Mouse (Mus musculus): ENCODE results near the gene Pakap. TPM values are rescaled to one million over a fixed set of nuclear protein-coding genes. Genes with fewer than 3 reads are reported as not detected.
A peak's percentile ranks its signal among the peaks of the same experiment; 100 is the strongest.

Pakap gene
- polyA plus RNA-seq, 1 experiment, result 6.3 TPM

- H3K27me3 ChIP-seq (ENCODE audit: control insufficient read depth, insufficient read depth, low read length), result no peaks in the 10 kb centered on the region
- H3K27ac ChIP-seq (ENCODE audit: insufficient read depth, low read length), result no peak overlapping the region
- H3K4me3 ChIP-seq (replicated peaks; ENCODE audit: insufficient read depth, low read depth, low read length), result no peak overlapping the region
- no peak for DNase-seq
- TF ChIP-seq CTCF (IDR thresholded peaks at IDR 0.05; ENCODE audit: borderline replicate concordance, insufficient read depth, low read depth, low read length) (no peak), POLR2A (IDR thresholded peaks at IDR 0.05; ENCODE audit: borderline replicate concordance, insufficient read depth, low read length) (no peak)
- WGBS, result 78% methylated on average over 4 of the region's 4 CpGs
- no peaks in the 10 kb centered on the region for H3K4me1 ChIP-seq (ENCODE audit: control insufficient read depth, insufficient read depth, low read length)
Measured at GRCm38 (mm10) chr4:57834141-57834540, 266.2 kb downstream of the Pakap start.

- Histone ChIP-seq H3K27ac (ENCODE audit: insufficient read depth, low read length) (no peak overlapping the region), H3K27me3 (ENCODE audit: control insufficient read depth, insufficient read depth, low read length) (no peaks in the 10 kb centered on the region), H3K4me3 (replicated peaks; ENCODE audit: insufficient read depth, low read depth, low read length) (no peak overlapping the region), H3K4me1 (ENCODE audit: control insufficient read depth, insufficient read depth, low read length) (no peaks in the 10 kb centered on the region)
- TF ChIP-seq CTCF (IDR thresholded peaks at IDR 0.05; ENCODE audit: borderline replicate concordance, insufficient read depth, low read depth, low read length) (no peak), POLR2A (IDR thresholded peaks at IDR 0.05; ENCODE audit: borderline replicate concordance, insufficient read depth, low read length) (no peak)
- no peak for DNase-seq
- WGBS, result 82% methylated on average over 9 of the region's 9 CpGs
Measured at GRCm38 (mm10) chr4:57837089-57837488, 269.1 kb downstream of the Pakap start.

- DNase-seq, result no peak
- no peak overlapping the region for H3K4me3 ChIP-seq (replicated peaks; ENCODE audit: insufficient read depth, low read depth, low read length)
- no peak overlapping the region for H3K27ac ChIP-seq (ENCODE audit: insufficient read depth, low read length)
- 78% methylated on average over 4 of the region's 4 CpGs for WGBS
- no peaks in the 10 kb centered on the region for H3K27me3 ChIP-seq (ENCODE audit: control insufficient read depth, insufficient read depth, low read length)
- H3K4me1 ChIP-seq (ENCODE audit: control insufficient read depth, insufficient read depth, low read length), result no peaks in the 10 kb centered on the region
- TF ChIP-seq CTCF (IDR thresholded peaks at IDR 0.05; ENCODE audit: borderline replicate concordance, insufficient read depth, low read depth, low read length), result no peak
- TF ChIP-seq POLR2A (IDR thresholded peaks at IDR 0.05; ENCODE audit: borderline replicate concordance, insufficient read depth, low read length), result no peak
Measured at GRCm38 (mm10) chr4:57839343-57839742, 271.4 kb downstream of the Pakap start.

GRCm38 (mm10) chr4:57841911-57842310 lies 273.9 kb downstream of the Pakap start:
- TF ChIP-seq POLR2A (IDR thresholded peaks at IDR 0.05; ENCODE audit: borderline replicate concordance, insufficient read depth, low read length) (no peak), CTCF (IDR thresholded peaks at IDR 0.05; ENCODE audit: borderline replicate concordance, insufficient read depth, low read depth, low read length) (no peak)
- no peak for DNase-seq

GRCm38 (mm10) chr4:57842472-57843305 lies 274.7 kb downstream of the Pakap start:
- H3K27ac ChIP-seq (ENCODE audit: insufficient read depth, low read length), result no peak overlapping the region
- H3K27me3 ChIP-seq (ENCODE audit: control insufficient read depth, insufficient read depth, low read length), result no peaks in the 10 kb centered on the region
- TF ChIP-seq POLR2A (IDR thresholded peaks at IDR 0.05; ENCODE audit: borderline replicate concordance, insufficient read depth, low read length) (no peak), CTCF (IDR thresholded peaks at IDR 0.05; ENCODE audit: borderline replicate concordance, insufficient read depth, low read depth, low read length) (no peak)
- no peak overlapping the region for H3K4me3 ChIP-seq (replicated peaks; ENCODE audit: insufficient read depth, low read depth, low read length)
- DNase-seq, result no peak
- no peaks in the 10 kb centered on the region for H3K4me1 ChIP-seq (ENCODE audit: control insufficient read depth, insufficient read depth, low read length)
- 78% methylated on average over 11 of the region's 11 CpGs for WGBS

More at GRCm38 (mm10) chr4:57841911-57842310, 273.9 kb downstream of the Pakap start:
- Histone ChIP-seq H3K27ac (ENCODE audit: insufficient read depth, low read length) (no peak overlapping the region), H3K27me3 (ENCODE audit: control insufficient read depth, insufficient read depth, low read length) (no peaks in the 10 kb centered on the region), H3K4me1 (ENCODE audit: control insufficient read depth, insufficient read depth, low read length) (no peaks in the 10 kb centered on the region), H3K4me3 (replicated peaks; ENCODE audit: insufficient read depth, low read depth, low read length) (no peak overlapping the region)
- 37% methylated on average over 1 of the region's 1 CpGs for WGBS

- Histone ChIP-seq H3K27ac (ENCODE audit: insufficient read depth, low read length) (0 out of 2 replicates have a peak overlapping the region, but pooled peaks have one; percentile 6), H3K4me3 (replicated peaks; ENCODE audit: insufficient read depth, low read depth, low read length) (peak overlapping the region; percentile 19), H3K4me1 (ENCODE audit: control insufficient read depth, insufficient read depth, low read length) (no peaks in the 10 kb centered on the region), H3K27me3 (ENCODE audit: control insufficient read depth, insufficient read depth, low read length) (no peaks in the 10 kb centered on the region)
- TF ChIP-seq CTCF (IDR thresholded peaks at IDR 0.05; ENCODE audit: borderline replicate concordance, insufficient read depth, low read depth, low read length) (no peak), POLR2A (IDR thresholded peaks at IDR 0.05; ENCODE audit: borderline replicate concordance, insufficient read depth, low read length) (no peak)
- peak; percentile 18 for DNase-seq
- WGBS, result 23% methylated on average over 10 of the region's 10 CpGs
Measured at GRCm38 (mm10) chr4:57845031-57845431, 277.1 kb downstream of the Pakap start.

GRCm38 (mm10) chr4:57845541-57846210 lies 277.7 kb downstream of the Pakap start:
- WGBS, result 51% methylated on average over 12 of the region's 12 CpGs
- Histone ChIP-seq H3K27ac (ENCODE audit: insufficient read depth, low read length) (0 out of 2 replicates have a peak overlapping the region, but pooled peaks have one; percentile 6), H3K4me3 (replicated peaks; ENCODE audit: insufficient read depth, low read depth, low read length) (no peak overlapping the region), H3K27me3 (ENCODE audit: control insufficient read depth, insufficient read depth, low read length) (no peaks in the 10 kb centered on the region), H3K4me1 (ENCODE audit: control insufficient read depth, insufficient read depth, low read length) (no peaks in the 10 kb centered on the region)
- no peak for DNase-seq
- no peak for TF ChIP-seq POLR2A (IDR thresholded peaks at IDR 0.05; ENCODE audit: borderline replicate concordance, insufficient read depth, low read length)
- TF ChIP-seq CTCF (IDR thresholded peaks at IDR 0.05; ENCODE audit: borderline replicate concordance, insufficient read depth, low read depth, low read length), result no peak

All from cerebellum, adult 2 months (tissue).